Mouse (Mus musculus): ENCODE results near the gene Adgrg1. TPM values are rescaled to one million over a fixed set of nuclear protein-coding genes. Genes with fewer than 3 reads are reported as not detected.

The Adgrg1 gene
- polyA plus RNA-seq, 2 experiments from 2014 or later = 4.6 to 8.4 TPM

DNA sequence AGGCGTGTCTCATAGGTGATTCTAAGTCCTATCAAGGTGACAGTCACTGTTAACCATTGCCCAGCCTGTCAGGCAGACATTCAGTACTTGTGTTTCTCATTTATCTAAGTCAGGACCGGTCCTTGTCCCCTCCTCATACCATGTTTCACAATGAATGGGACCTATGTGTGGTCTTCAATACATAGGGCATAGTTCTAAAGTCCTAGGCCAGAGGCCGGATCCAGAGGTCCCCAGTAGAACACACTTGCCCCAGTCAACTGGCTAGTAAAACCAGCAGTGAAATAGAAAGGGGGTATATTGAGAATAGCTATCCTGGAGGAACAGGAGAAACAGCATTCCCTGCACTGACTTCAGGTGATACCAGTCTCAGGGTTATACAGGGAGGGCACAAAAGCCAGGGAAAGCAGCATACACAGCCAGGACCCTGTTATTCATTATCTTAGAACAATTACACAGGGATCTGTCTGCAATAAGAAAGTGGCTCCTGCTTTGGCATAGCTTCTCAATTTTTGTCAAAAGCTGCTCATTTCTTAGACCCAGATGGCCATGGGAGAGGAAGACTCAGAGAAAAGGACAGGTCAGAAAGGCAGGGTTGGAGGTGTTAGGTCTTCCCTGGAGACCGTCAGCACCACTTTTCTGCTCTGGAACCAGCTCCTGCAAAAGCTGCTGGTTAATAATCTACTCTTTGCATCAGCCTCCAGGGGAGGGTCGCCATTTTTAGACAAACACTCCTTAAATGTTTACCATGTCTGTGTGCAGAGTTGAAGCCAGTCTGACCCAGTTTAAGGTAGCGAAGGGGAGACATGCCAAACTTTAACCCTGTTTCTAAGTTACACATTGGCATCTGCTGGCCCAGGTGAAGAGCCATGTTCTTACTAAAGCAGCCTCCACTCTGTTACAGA lies 67.6 kb downstream of the Adgrg1 start:
- no peak for ATAC-seq

DNA sequence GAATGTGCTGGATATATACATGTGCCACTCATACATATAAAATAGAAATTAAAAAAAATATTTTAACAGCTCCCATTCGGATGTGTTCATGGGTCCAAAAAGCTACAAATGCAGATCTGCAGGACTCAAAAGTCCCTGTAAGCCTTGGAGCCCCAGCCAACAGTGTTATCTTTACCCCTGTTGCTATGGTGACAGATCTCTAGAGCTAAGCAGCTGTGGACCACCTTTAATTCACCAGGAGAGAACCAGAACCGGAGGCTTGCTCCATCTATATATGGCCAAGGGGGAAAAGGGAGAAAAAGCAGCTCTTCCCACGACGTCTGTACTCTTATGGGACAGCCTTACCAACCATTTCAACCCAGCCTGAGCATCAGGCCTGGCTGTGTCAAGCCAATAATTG lies 70.3 kb downstream of the Adgrg1 start:
- ATAC-seq = no peak

DNA sequence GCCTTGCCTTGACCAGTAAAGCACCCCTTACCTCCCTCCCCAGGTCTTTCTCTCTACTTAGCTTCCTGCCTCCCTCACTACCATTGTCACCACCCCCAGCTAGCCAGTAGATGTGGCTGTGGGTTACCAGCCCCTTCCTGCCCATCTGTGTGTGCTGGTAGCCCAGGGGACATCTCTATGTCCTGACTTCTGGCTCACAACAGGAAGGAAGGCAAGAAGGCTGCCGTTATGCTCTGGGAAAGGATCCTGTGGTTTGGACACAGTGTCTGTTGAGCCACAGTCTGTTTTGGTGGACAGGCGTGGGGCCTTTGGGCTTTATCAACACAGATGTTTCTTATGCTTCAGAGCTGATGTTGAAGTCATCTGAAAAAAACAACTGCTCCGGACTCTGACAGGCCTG lies 72.4 kb downstream of the Adgrg1 start:
- no peak for ATAC-seq

DNA sequence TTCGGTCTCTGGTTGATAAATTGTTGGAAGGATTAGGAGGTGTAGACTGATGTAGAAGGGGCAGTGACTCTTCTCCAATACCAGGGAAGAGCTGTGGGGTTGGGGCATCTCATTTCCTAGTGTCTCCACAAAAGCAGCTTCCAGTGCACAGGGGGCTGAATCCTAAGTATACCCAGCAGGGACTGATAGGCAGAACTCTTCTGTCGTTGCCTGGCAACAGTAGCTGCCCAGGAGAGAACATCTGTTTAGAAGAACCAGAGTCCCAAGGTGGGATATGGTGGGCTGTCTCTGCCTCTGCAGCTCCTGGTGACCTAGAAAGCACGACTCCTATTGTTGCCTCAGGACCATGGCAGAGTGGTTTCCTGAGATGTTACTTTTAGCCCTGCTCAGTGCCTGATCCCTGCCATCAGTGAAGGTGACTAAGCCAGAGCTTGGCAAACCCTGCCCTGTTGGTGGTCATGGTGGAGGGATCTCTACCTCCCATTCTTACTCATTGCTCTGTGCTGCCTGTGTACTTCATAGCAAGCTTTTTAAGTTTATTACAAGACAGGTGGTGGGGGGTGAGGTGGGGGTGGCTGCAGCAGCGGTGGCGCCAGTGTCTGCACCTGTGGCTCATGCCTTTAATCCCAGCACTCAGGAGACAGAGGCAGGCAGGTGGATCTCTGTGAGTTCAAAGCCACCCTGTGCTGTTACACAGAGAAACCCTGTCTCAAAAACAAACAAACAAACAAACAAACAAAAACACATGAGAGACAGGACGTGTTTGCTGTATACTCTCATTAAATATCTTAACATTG lies 73.5 kb downstream of the Adgrg1 start:
- no peak for ATAC-seq

DNA sequence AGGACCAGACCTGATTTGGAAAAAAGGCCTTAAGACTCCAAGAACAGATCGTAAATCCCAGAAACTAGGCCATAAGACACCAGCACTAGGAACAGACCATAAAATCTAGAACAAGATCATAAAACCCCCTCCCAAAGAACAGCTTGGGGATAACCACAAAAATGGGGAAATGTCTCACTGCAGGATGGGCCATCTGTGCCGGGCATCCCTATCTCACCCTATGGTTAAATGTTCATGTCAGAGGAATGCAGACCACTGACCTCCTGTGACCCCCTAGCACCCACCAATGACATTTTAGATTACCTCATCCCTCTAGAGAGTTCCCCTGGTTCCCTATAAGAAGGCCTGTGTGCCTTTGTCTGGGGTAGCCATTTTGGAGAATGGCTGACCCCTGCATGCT lies 75.1 kb downstream of the Adgrg1 start:
- ATAC-seq = no peak

DNA sequence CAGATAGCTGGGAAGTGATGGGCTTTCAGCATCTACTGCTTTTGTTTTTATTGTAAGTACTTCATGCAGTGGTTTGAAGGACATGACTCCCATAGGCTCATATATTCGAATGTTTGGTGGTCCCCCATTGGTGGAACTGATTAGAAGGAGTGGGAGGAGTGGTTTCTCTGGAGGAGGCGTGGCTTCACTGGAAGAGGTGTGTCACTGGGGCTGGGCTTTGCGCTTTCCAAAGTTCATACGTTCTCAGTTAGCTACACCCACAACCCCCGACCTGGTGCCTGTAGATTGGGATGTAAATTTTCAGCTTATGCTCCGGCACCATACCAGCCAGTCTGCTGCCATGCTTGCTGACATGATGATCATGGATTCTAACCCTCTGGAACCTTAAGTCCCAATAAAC lies 79.9 kb downstream of the Adgrg1 start:
- ATAC-seq = no peak

DNA sequence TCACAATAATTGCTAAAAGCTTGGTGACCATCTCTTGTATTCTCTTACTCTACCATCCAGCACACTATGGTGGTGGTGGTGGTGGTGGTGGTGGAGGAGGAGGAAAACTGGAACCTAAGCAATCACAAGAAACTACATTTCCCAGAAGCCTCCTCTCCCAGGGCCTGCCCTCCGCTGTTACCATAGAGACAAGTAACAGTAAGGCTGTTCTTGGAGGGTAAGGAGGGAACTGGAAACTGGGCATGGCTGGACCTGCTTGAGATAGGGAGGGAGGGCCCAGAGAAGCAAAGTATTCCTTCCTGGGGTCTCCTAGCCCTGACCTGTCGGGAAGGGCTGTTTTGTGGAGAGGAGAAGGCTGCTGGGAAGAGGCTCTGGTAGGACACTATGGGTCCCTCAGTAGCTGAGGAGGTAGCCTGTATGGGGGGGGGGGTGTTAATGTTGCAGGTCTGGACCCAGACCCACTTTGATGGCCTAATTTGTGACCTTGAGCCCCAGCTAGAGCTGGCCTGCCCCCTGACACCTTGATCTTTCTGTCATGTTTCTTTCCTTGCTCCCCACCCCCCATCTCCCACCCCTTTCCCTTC lies 80.5 kb downstream of the Adgrg1 start, which contains the start of gene Drc7:
Drc7 (plus strand) TSS at position 177 of the 584 bp plus-strand sequence.
- ATAC-seq = no peak

DNA sequence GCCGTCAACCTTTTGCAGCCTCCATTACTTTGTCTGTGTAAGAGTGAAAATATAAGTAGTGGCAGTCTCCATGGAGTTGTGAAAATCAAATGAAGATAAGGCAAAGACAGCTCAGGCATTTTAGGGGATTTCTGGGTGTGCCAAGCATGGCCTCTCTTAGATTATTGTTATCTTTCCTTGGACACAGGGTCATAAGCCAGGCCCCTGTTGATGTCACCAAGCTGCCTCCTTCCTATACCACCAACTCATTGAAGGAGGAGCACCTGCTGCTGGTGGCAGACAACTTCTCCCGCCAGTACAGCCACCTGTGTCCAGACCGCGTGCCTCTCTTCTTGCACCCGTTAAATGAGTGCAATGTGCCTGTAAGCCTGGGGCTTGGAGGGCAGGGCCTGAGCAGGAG lies 81.9 kb downstream of the Adgrg1 start:
- no peak for ATAC-seq

DNA sequence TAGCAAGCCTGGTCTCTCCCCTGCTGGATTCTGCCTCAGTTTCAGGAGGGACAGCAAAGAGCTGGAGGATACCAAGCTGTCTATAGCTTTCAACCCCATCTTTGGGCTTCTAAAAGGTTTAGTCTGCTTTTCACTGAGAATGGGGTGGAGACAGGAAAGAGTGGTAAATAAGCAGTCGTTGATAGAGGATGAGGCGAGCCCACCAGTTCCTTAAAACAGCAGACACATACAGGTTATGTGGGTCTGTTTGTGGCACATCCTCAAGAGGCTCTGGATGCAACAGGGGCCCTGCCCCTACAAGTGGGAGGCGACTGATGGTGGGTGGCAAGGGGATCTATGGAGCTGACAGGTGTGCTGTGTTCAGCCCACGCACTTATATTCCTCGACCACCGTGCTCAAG lies 84.1 kb downstream of the Adgrg1 start:
- no peak for ATAC-seq

DNA sequence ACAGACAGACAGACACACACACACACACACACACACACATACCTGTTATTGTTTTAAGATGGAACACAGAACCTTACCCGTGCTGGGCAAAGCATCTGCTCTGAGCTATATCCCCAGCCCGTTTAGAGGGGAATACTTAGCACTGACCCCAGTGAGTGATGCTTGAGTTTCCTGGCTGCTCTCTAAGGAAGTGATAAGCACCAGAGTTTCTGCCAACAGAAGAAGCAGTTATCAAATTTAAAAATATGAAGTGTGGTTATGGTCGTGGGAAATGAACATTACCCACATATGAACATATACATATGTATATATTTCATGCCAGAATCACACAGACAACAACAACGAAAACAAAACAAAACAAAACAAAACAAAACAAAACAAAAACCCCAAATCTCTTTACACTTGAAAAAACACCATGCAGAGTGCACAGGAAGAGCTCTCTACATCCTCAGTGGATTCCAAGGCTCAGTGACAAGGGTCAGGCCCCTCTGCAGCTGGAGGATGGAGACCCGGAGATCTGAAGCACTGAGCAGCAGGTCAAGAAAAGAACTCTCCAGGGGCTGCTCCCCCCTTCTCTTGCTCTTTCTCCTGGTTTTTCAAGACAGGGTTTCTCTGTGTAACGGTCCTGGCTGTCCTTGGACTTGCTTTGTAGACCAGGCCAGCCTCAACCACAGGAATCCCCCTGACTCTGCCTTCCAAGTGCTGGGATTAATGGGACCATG lies 85.4 kb downstream of the Adgrg1 start:
- ATAC-seq = no peak

Other genes starting within 250 kb of the Adgrg1 start
- gene Ccl22, start 229.2 kb upstream of the Adgrg1 start, polyA plus RNA-seq (2017; shearing (Covaris generic)) = not detected
- not detected for gene Cx3cl1, start 202.7 kb upstream of the Adgrg1 start, polyA plus RNA-seq (2017; shearing (Covaris generic))
- gene Ccl17, start 164.3 kb upstream of the Adgrg1 start, polyA plus RNA-seq (2017; shearing (Covaris generic)) = not detected
- 10 to 100 TPM; 45.6 to 67.5 TPM for gene Coq9, start 136.4 kb upstream of the Adgrg1 start, polyA plus RNA-seq (2017; shearing (Covaris generic))
- 100 to 1,000 TPM in 1 of 2 experiments, 10 to 100 TPM in 1; 79.2 to 108 TPM for gene Ciapin1, start 136.4 kb upstream of the Adgrg1 start, polyA plus RNA-seq (2017; shearing (Covaris generic))
- gene Polr2c, start 117.3 kb upstream of the Adgrg1 start, polyA plus RNA-seq (2017; shearing (Covaris generic)) = 100 to 1,000 TPM in 1 of 2 experiments, 10 to 100 TPM in 1; 87.2 to 106 TPM
- 1 to 10 TPM in 1 of 2 experiments, under 1 TPM in 1; 0.92 to 1.1 TPM for gene Dok4, start 98.4 kb upstream of the Adgrg1 start, polyA plus RNA-seq (2017; shearing (Covaris generic))
- gene Ccdc102a, start 56.7 kb upstream of the Adgrg1 start, polyA plus RNA-seq (2017; shearing (Covaris generic)) = not detected
- gene Adgrg5, start 51.1 kb upstream of the Adgrg1 start, polyA plus RNA-seq (2017; shearing (Covaris generic)) = 1 to 10 TPM in 1 of 2 experiments, under 1 TPM in 1; 0.97 to 1.4 TPM
- gene Adgrg3, start 42.9 kb downstream of the Adgrg1 start, polyA plus RNA-seq (2017; shearing (Covaris generic)) = under 1 TPM in 1 of 2 experiments, not detected in 1; 0.51 TPM
- not detected for gene Drc7, start 80.4 kb downstream of the Adgrg1 start, polyA plus RNA-seq (2017; shearing (Covaris generic))
- gene Katnb1, start 106.4 kb downstream of the Adgrg1 start, polyA plus RNA-seq (2017; shearing (Covaris generic)) = 10 to 100 TPM; 13.6 to 21.3 TPM
- not detected for gene Kifc3, start 228.1 kb downstream of the Adgrg1 start, polyA plus RNA-seq (2017; shearing (Covaris generic))